Mouse (Mus musculus) erythroblast, embryonic 14.5 days (primary cell): Measurements from ENCODE around the gene Rpl13. TPM values are rescaled to one million over a fixed set of nuclear protein-coding genes. Genes with fewer than 3 reads are reported as not detected.

Experiments
- H3K27me3 ChIP-seq: 2 replicates; pipeline ENCODE4 v1.6.1; 2012; ENCODE audit warnings: inconsistent platforms; ENCODE audit not compliant: control insufficient read depth
- H3K36me3 ChIP-seq: 2 replicates; pipeline ENCODE4 v1.6.1; 2012; ENCODE audit warnings: mild to moderate bottlenecking, inconsistent platforms; ENCODE audit not compliant: control insufficient read depth
- H3K4me1 ChIP-seq: 2 replicates; pipeline ENCODE4 v1.6.1; 2012; ENCODE audit warnings: inconsistent platforms; ENCODE audit not compliant: control insufficient read depth
- H3K4me3 ChIP-seq: replicated peaks from 2 replicates; pipeline ENCODE3; 2012; ENCODE audit warnings: moderate library complexity, mild to moderate bottlenecking, inconsistent platforms
- H3K9me3 ChIP-seq: 2 replicates; pipeline ENCODE4 v1.6.1; 2012; ENCODE audit warnings: low read length, inconsistent platforms, mixed read lengths; ENCODE audit not compliant: control insufficient read depth
- GATA1 ChIP-seq: IDR thresholded peaks from 2 replicates; pipeline ENCODE4 v1.6.1; 2012; ENCODE audit warnings: low read length, inconsistent platforms, mixed read lengths
- TAL1 ChIP-seq: IDR thresholded peaks from 3 replicates; pipeline ENCODE4 v1.6.1; 2012; ENCODE audit warnings: low read length, inconsistent platforms, mixed read lengths
- polyA plus RNA-seq: library from polyadenylated mRNA; stranded (reverse); fragments of >175 nt; gene quantifications from 2 replicates; pipeline ENCODE4 v1.2.3, GENCODE M21; 2012

The Rpl13 gene
- 428 and 471 TPM in 2 replicates for polyA plus RNA-seq

DNA sequence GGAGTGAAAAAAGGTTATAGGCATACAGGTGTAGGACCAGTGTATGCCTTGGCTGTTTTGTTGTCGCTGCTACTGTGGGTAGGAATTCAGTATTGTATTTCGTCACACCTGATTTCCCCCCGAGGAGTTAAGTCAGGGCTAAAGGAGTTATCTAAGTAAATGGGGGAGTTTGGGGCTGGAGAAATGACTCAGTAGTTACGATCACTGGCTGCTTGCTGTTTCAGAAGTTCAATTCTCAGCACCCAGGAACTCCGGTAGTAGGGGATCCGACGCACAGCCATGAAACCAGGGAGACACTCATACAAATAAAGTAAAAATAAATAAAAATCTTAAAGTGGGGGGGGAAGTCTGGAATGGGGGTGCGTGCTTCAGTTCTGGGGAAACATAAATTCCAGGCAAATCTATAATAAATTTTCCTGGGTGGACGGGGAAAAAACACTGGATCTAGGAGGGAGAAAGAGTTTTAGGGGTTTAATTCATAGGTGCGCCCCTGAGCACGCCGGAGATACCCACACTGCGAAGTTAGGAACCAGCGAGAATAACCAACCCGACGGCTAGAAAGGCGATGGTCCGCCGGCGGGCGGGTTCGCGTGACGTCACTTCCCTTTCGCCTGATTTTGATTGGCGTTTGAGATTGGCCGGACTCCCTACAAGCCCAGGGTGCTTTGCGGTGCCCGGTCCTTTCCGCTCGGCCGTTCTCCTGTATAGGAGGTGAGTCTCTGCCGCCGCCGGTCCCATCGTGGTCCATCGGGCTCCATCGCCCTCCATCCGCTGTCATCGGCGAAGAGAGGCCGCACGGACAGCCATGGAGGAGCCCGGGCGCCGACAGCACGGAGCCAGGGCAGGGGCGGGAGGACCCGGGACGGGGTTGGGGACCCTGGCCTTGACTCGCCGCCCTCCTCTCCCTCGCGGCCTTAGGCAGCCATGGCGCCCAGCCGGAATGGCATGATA is at the start of gene Rpl13:
Rpl13 (plus strand) TSS at position 616 of the 951 bp plus-strand sequence.
- Histone ChIP-seq H3K9me3 (no peaks in the 10 kb centered on the region), H3K4me3 (peak within 1 kb of the TSS; percentile 98), H3K27me3 (no peaks in the 10 kb centered on the region), H3K4me1 (peaks cover 29% of the 10 kb centered on the region), H3K36me3 (peaks cover 51% of the 10 kb centered on the region)
- no peak for TF ChIP-seq TAL1
- peak; percentile 81 for TF ChIP-seq GATA1

GRCm38 (mm10) chr8:123062721-123063120 is 39.4 kb upstream of the Rpl13 start, which contains the start of gene Spg7:
TSS of gene Spg7 (plus strand) at chr8:123062942.
- Histone ChIP-seq H3K36me3 (peaks cover 18% of the 10 kb centered on the region), H3K4me1 (peaks cover 40% of the 10 kb centered on the region), H3K27me3 (no peaks in the 10 kb centered on the region), H3K4me3 (no peak within 1 kb of the TSS), H3K9me3 (0 out of 2 replicates have a peak, but pooled peaks cover 2% of the 10 kb centered on the region)
- TF ChIP-seq TAL1 (no peak), GATA1 (no peak)

DNA sequence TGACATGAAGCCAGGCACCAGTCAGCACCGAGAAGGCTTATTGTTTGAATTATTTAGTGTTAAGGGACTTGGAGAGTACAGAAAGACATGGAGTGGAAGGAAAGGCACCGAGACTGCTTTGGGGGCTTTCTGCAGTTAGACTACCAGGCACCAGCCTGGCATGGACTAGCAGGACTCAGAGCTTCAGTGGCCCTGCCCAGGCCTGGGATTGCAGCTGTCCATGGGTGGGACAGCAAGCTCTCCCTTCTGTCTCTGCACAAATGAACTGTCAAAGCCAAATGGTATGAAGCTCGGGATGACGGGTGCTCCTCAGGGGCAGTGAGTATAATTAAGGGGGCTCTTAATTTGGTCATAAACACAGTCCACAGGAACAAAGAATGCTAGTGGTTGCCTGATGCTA is 38.1 kb upstream of the Rpl13 start:
- TF ChIP-seq GATA1 (no peak), TAL1 (no peak)
- peaks cover 44% of the 10 kb centered on the region for H3K4me1 ChIP-seq
- 0 out of 2 replicates have a peak, but pooled peaks cover 2% of the 10 kb centered on the region for H3K9me3 ChIP-seq
- H3K4me3 ChIP-seq: peak overlapping the region; percentile 100
- H3K36me3 ChIP-seq: peaks cover 29% of the 10 kb centered on the region
- H3K27me3 ChIP-seq: no peaks in the 10 kb centered on the region

- Histone ChIP-seq H3K9me3 (0 out of 2 replicates have a peak, but pooled peaks cover 2% of the 10 kb centered on the region), H3K36me3 (peaks cover 33% of the 10 kb centered on the region), H3K27me3 (no peaks in the 10 kb centered on the region), H3K4me1 (peaks cover 44% of the 10 kb centered on the region), H3K4me3 (peak overlapping the region; percentile 100)
- no peak for TF ChIP-seq GATA1
- TF ChIP-seq TAL1: no peak
These were observed 37.3 kb upstream of the Rpl13 start for GRCm38 (mm10) chr8:123064809-123065213.

DNA sequence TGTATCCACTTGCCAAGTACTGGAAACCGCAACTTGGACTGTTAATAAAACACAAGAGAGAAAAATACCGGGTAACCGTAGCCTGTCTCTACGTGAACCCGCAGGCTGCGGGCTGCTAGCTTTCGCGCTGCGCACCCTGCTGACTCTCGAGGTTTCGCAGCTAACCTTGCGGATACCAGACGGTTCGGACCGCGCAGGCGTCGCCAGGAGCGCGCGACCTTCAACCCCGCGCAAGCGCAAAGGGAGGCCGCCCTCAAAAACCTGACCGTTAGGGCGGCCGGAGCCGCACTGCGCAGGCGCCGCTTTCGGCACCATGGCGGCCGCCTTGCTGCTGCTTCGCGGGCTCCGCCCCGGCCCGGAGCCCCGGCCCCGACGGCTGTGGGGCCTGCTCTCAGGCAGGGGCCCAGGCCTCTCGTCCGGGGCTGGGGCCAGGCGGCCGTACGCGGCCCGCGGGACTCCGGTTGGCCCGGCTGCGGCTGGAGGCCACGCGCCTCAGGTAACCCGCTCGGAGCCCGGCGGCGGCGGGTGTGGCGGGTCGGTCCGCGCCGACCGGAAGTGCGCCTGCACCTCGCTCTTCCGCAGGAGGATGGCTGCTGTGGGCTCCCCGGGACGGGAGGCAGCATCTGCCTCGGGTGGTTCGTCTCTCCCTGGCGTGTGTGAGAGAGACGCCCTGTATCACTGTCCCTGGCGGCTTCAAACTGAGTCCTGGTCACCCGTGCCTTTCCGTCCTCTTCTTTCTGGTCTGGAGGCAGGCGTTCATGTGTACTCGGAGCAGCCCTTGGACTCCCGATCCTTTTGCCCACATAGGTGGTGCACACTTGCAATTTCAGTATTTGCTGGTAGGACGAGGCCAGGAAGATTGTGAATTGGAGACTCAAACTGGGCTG is 36.7 kb upstream of the Rpl13 start:
- Histone ChIP-seq H3K4me1 (peaks cover 44% of the 10 kb centered on the region), H3K36me3 (peaks cover 37% of the 10 kb centered on the region), H3K9me3 (0 out of 2 replicates have a peak, but pooled peaks cover 2% of the 10 kb centered on the region), H3K4me3 (peak overlapping the region; percentile 100), H3K27me3 (no peaks in the 10 kb centered on the region)
- no peak for TF ChIP-seq GATA1
- no peak for TF ChIP-seq TAL1

- 0 out of 2 replicates have a peak, but pooled peaks cover 2% of the 10 kb centered on the region for H3K9me3 ChIP-seq
- no peaks in the 10 kb centered on the region for H3K27me3 ChIP-seq
- peaks cover 44% of the 10 kb centered on the region for H3K4me1 ChIP-seq
- peaks cover 41% of the 10 kb centered on the region for H3K36me3 ChIP-seq
- peak overlapping the region; percentile 100 for H3K4me3 ChIP-seq
- TF ChIP-seq TAL1 (no peak), GATA1 (no peak)
These were observed 36.0 kb upstream of the Rpl13 start for GRCm38 (mm10) chr8:123066101-123066683.

GRCm38 (mm10) chr8:123071176-123071575 is 31.0 kb upstream of the Rpl13 start:
- peaks cover 85% of the 10 kb centered on the region for H3K36me3 ChIP-seq
- TF ChIP-seq TAL1 (no peak), GATA1 (no peak)

DNA sequence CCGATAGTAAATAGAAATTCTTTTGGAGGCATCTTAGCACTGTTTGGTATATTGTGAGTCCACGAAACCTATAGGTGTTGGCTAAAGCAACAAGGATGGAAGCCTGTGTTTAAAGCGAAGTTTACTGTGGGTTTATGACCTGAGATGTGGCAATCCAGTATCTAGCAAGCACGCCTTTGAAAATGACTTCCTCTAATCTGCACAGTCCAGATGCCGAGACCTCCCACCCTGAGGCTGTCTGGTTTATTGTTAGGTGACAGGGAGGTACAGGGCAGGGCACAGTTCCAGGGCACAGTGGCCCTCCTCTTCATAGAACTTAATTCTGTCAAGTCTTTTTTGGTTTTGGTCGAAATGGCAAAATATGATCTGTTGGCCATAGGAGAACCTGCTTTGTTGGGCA is 24.9 kb upstream of the Rpl13 start:
- TF ChIP-seq GATA1 (no peak), TAL1 (no peak)
- Histone ChIP-seq H3K4me3 (no peak overlapping the region), H3K9me3 (no peaks in the 10 kb centered on the region), H3K27me3 (no peaks in the 10 kb centered on the region), H3K4me1 (peaks cover 18% of the 10 kb centered on the region), H3K36me3 (peaks cover 95% of the 10 kb centered on the region)

More at GRCm38 (mm10) chr8:123071176-123071575, 31.0 kb upstream of the Rpl13 start:
- H3K9me3 ChIP-seq: no peaks in the 10 kb centered on the region
- peaks cover 23% of the 10 kb centered on the region for H3K4me1 ChIP-seq
- no peaks in the 10 kb centered on the region for H3K27me3 ChIP-seq
- no peak overlapping the region for H3K4me3 ChIP-seq
